22 mouse cellular contexts compared by ENCODE assay signal in the genomic region with DNA sequence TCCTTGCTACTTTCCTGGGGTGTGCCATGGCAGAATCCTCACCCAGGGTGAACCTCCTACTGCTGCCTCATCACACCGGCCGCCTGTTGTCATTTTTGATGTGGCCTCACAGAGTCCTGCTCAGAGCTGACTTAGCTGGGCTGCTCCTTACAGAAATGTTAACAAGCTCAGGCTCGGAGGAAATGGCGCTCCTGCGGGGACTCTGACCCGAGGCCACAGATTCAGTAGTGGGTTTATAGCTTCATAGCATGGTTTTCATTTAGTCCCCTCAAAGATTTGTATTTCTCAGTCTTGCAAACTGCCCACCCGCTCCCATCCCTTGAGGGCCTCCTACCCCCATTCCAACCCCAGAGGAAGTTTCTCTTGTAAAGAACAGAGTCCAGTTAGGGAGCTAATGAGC. TPM values are rescaled to one million over a fixed set of nuclear protein-coding genes. Genes with fewer than 3 reads are reported as not detected.
DNase-seq lines count a peak whose midpoint lies in the region; ATAC-seq and TF ChIP-seq lines count a peak whose summit lies in the region.
"Had no signal": no experiment of that assay in that cellular context is flagged by ENCODE, and none has a peak within 500 bp of the region (broad histone marks: within the 10 kb centered on the region; RNA-seq: fewer than 3 reads in every experiment).

No protein-coding gene starts in this region.

- H3K27ac ChIP-seq in midbrain, embryonic 10.5 days (replicated peaks) = no peak overlapping the region
- H3K27ac ChIP-seq in midbrain, embryonic 16.5 days (ENCODE audit: low read length) = no peak overlapping the region
- H3K27ac ChIP-seq in limb, embryonic 12.5 days = peak overlapping the region; percentile 42
- no peak overlapping the region for H3K27ac ChIP-seq in layer of hippocampus, adult 2 months
- no peak overlapping the region for H3K27ac ChIP-seq in heart, embryonic 10.5 days
- H3K27ac ChIP-seq: embryonic facial prominence, embryonic 15.5 days; liver, embryonic 13.5 days had no signal

- H3K4me3 ChIP-seq in midbrain, embryonic 10.5 days = no peak overlapping the region
- H3K4me3 ChIP-seq in midbrain, embryonic 16.5 days (ENCODE audit: low read depth, low read length) = no peak overlapping the region
- H3K4me3 ChIP-seq in limb, embryonic 12.5 days (replicated peaks) = no peak overlapping the region
- H3K4me3 ChIP-seq in layer of hippocampus, adult 2 months = no peak overlapping the region
- no peak overlapping the region for H3K4me3 ChIP-seq in heart, embryonic 10.5 days
- H3K4me3 ChIP-seq: embryonic facial prominence, embryonic 15.5 days; heart, embryonic 12.5 days; liver, embryonic 13.5 days had no signal

- peak; percentile 12 for DNase-seq in embryo, embryonic 10.5 days (ENCODE audit: low spot score)
- DNase-seq in embryo, embryonic 9.5 days (ENCODE audit: extremely low spot score) = no peak
- DNase-seq in midbrain, embryonic 10.5 days (ENCODE audit: low spot score) = peak; percentile 16
- no peak for DNase-seq in layer of hippocampus, adult 2 months (ENCODE audit: low spot score in 2 of 2)
- DNase-seq in heart, embryonic 10.5 days (ENCODE audit: low spot score) = no peak
- DNase-seq in right cerebral cortex, adult 2 months (ENCODE audit: low spot score in 2 of 2) = no peak
- DNase-seq: adrenal gland, postnatal 10 days; cerebellum, adult 11-12 months; cerebellum, postnatal 25 days; gastrocnemius, postnatal 36 days; heart, postnatal 36 days; kidney, adult 9 months; kidney, postnatal 4 days; layer of hippocampus, postnatal 36 days; liver, embryonic 13.5 days; thymus, postnatal 25 days had no signal

- no peak overlapping the region for H3K9ac ChIP-seq in midbrain, embryonic 16.5 days (ENCODE audit: low read depth, low read length)
- no peak overlapping the region for H3K9ac ChIP-seq in limb, embryonic 12.5 days (replicated peaks)
- H3K9ac ChIP-seq: embryonic facial prominence, embryonic 15.5 days; heart, embryonic 12.5 days; liver, embryonic 13.5 days had no signal

- 65% methylated on average over 7 of the region's 7 CpGs for WGBS in midbrain, embryonic 10.5 days
- 35% methylated on average over 7 of the region's 7 CpGs for WGBS in midbrain, embryonic 16.5 days
- WGBS in limb, embryonic 12.5 days = 19% methylated on average over 7 of the region's 7 CpGs
- 77% methylated on average over 7 of the region's 7 CpGs for WGBS in heart, embryonic 10.5 days

- no peak for TF ChIP-seq CTCF in layer of hippocampus, adult 2 months (conservative IDR thresholded peaks at IDR 0.05)

- H3K36me3 ChIP-seq in midbrain, embryonic 10.5 days = no peaks in the 10 kb centered on the region
- no peaks in the 10 kb centered on the region for H3K36me3 ChIP-seq in midbrain, embryonic 16.5 days (ENCODE audit: control insufficient read depth, insufficient read depth, low read length)
- H3K36me3 ChIP-seq in limb, embryonic 12.5 days = no peaks in the 10 kb centered on the region
- H3K36me3 ChIP-seq in heart, embryonic 10.5 days = no peaks in the 10 kb centered on the region
- H3K36me3 ChIP-seq: embryonic facial prominence, embryonic 15.5 days; heart, embryonic 12.5 days; liver, embryonic 13.5 days had no signal

- no peaks in the 10 kb centered on the region for H3K9me3 ChIP-seq in midbrain, embryonic 10.5 days (replicated peaks)
- no peaks in the 10 kb centered on the region for H3K9me3 ChIP-seq in midbrain, embryonic 16.5 days (replicated peaks; ENCODE audit: control insufficient read depth, low read length, poor library complexity, severe bottlenecking)
- H3K9me3 ChIP-seq in limb, embryonic 12.5 days = no peaks in the 10 kb centered on the region
- H3K9me3 ChIP-seq in heart, embryonic 10.5 days = no peaks in the 10 kb centered on the region
- H3K9me3 ChIP-seq: embryonic facial prominence, embryonic 15.5 days; heart, embryonic 12.5 days; liver, embryonic 13.5 days had no signal

- H3K4me2 ChIP-seq in midbrain, embryonic 16.5 days (ENCODE audit: low read length) = no peak overlapping the region
- H3K4me2 ChIP-seq in limb, embryonic 12.5 days = 0 out of 2 replicates have a peak overlapping the region, but pooled peaks have one; percentile 2
- H3K4me2 ChIP-seq: embryonic facial prominence, embryonic 15.5 days; heart, embryonic 12.5 days; liver, embryonic 13.5 days had no signal

- H3K27me3 ChIP-seq in midbrain, embryonic 10.5 days (ENCODE audit: low read depth, poor library complexity, severe bottlenecking) = no peaks in the 10 kb centered on the region
- H3K27me3 ChIP-seq in midbrain, embryonic 16.5 days (ENCODE audit: control insufficient read depth, insufficient read depth, low read depth, low read length) = no peaks in the 10 kb centered on the region
- H3K27me3 ChIP-seq in limb, embryonic 12.5 days = no peaks in the 10 kb centered on the region
- no peaks in the 10 kb centered on the region for H3K27me3 ChIP-seq in heart, embryonic 10.5 days (ENCODE audit: insufficient read depth, poor library complexity, severe bottlenecking)
- H3K27me3 ChIP-seq: embryonic facial prominence, embryonic 15.5 days; heart, embryonic 12.5 days; liver, embryonic 13.5 days had no signal

- ATAC-seq in midbrain, embryonic 16.5 days = no peak
- ATAC-seq in limb, embryonic 12.5 days (ENCODE audit: insufficient number of reproducible peaks, insufficient read depth, low FRiP score, low TSS enrichment, low read depth) = no peak; the same call in 1 of the 2 replicates
- ATAC-seq: CD4-positive, CD25-positive, alpha-beta regulatory T cell, adult 4 months; inflammation-experienced regulatory T-cells, adult 6 months had no signal

- peaks cover 5% of the 10 kb centered on the region for H3K4me1 ChIP-seq in midbrain, embryonic 10.5 days
- H3K4me1 ChIP-seq in midbrain, embryonic 16.5 days (ENCODE audit: control insufficient read depth, insufficient read depth, low read length) = no peaks in the 10 kb centered on the region
- peaks cover 15% of the 10 kb centered on the region for H3K4me1 ChIP-seq in limb, embryonic 12.5 days (replicated peaks)
- H3K4me1 ChIP-seq in heart, embryonic 10.5 days = no peaks in the 10 kb centered on the region
- H3K4me1 ChIP-seq: embryonic facial prominence, embryonic 15.5 days; heart, embryonic 12.5 days; liver, embryonic 13.5 days had no signal

RNA-seq across cellular contexts. Expression of gene Ptprc, which starts 30.5 kb away (rescaled TPM):
- polyA plus RNA-seq in midbrain, embryonic 10.5 days (2016; fragmentation: Nextera tagmentation; extraction: Ambion mirVana) = 1.3 and 1.5 TPM in 2 replicates
- 0.56 and 0.59 TPM in 2 replicates for polyA plus RNA-seq in midbrain, embryonic 16.5 days (2015; fragmentation: Nextera tagmentation; extraction: Ambion mirVana)
- polyA plus RNA-seq in limb, embryonic 12.5 days (2016; fragmentation: Nextera tagmentation; extraction: Ambion mirVana) = 1.3 and 1.6 TPM in 2 replicates
- total RNA-seq in layer of hippocampus, adult 2 months (2021) = 1 to 10 TPM; 2.3 to 2.4 TPM
- polyA plus RNA-seq in heart, embryonic 10.5 days (2016; fragmentation: Nextera tagmentation; extraction: Ambion mirVana) = 0.48 and 0.57 TPM in 2 replicates

Comparison
In these comparisons a context has a peak if more than half of its experiments do, and no peak if none do; other contexts are left out.
1. DNase-seq: peak in embryo, embryonic 10.5 days (single experiment) and midbrain, embryonic 10.5 days (single experiment); none in embryo, embryonic 9.5 days (single experiment), layer of hippocampus, adult 2 months (0 of 2), heart, embryonic 10.5 days (single experiment) and right cerebral cortex, adult 2 months (0 of 2).